19 mouse cellular contexts compared by ENCODE assay signal in the genomic region with DNA sequence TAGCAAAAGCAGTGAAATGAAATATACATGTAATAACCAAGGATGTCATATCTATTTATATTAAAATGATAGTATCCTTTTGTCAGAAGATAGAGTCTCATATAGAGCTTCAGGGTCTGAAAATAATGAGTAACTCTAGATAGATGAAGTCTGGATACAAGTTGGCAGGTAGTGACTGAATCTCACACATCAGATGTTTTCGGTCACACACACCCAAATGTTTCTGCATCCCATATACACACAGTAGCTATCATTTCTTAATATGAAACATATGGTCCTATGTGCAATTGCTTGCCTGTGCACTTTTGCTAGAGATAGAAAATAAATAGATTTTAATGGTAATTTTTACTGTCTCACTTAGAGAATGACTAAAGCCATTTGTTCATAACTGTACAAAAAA.
"Had no signal": no experiment of that assay in that cellular context is flagged by ENCODE, and none has a peak within 500 bp of the region (broad histone marks: within the 10 kb centered on the region; RNA-seq: fewer than 3 reads in every experiment).

No protein-coding gene starts in this region.

- H3K4me3 ChIP-seq: liver, embryonic 15.5 days; megakaryocyte, embryonic 14.5 days; midbrain, embryonic 13.5 days; midbrain, embryonic 15.5 days; neural tube, embryonic 12.5 days had no signal

- H3K9me3 ChIP-seq: megakaryocyte, embryonic 14.5 days; midbrain, embryonic 13.5 days; midbrain, embryonic 15.5 days; neural tube, embryonic 12.5 days had no signal

- DNase-seq: liver, postnatal 0 days; lung, adult 2 months; lung, postnatal 10 days; lung, postnatal 36 days; retina, postnatal 1 day; right cerebral cortex, adult 18-20 months; right cerebral cortex, postnatal 25 days; right cerebral cortex, postnatal 4 days; spleen, adult 18-20 months; thymus, adult 18-20 months; thymus, postnatal 14 days; thymus, postnatal 36 days had no signal

- H3K9ac ChIP-seq: liver, embryonic 15.5 days; liver, postnatal 0 days; midbrain, embryonic 13.5 days; midbrain, embryonic 15.5 days; neural tube, embryonic 12.5 days had no signal

- H3K27me3 ChIP-seq: liver, embryonic 15.5 days; megakaryocyte, embryonic 14.5 days; midbrain, embryonic 13.5 days; midbrain, embryonic 15.5 days; neural tube, embryonic 12.5 days had no signal

- ATAC-seq: liver, postnatal 0 days; midbrain, embryonic 13.5 days; midbrain, embryonic 15.5 days had no signal

- H3K27ac ChIP-seq: liver, embryonic 15.5 days; macrophage; midbrain, embryonic 13.5 days; midbrain, embryonic 15.5 days; neural tube, embryonic 12.5 days had no signal

- H3K4me2 ChIP-seq: liver, embryonic 15.5 days; midbrain, embryonic 11.5 days; midbrain, embryonic 13.5 days; midbrain, embryonic 15.5 days; neural tube, embryonic 12.5 days had no signal

- H3K4me1 ChIP-seq: liver, embryonic 15.5 days; megakaryocyte, embryonic 14.5 days; midbrain, embryonic 13.5 days; midbrain, embryonic 15.5 days; neural tube, embryonic 12.5 days had no signal

- H3K36me3 ChIP-seq: liver, embryonic 15.5 days; midbrain, embryonic 13.5 days; midbrain, embryonic 15.5 days; neural tube, embryonic 12.5 days had no signal
